Mouse (Mus musculus) stomach, embryonic 15.5 days (tissue): ENCODE measurements around the gene Lancl3. TPM values are rescaled to one million over a fixed set of nuclear protein-coding genes. Genes with fewer than 3 reads are reported as not detected.

Experiments
- polyA plus RNA-seq: library from polyadenylated mRNA; unstranded; fragments of >200 nt; fragmentation: Nextera tagmentation; extraction: Ambion mirVana; gene quantifications from 2 replicates; pipeline ENCODE4 v1.2.1, GENCODE M21; 2015

Lancl3 gene
- polyA plus RNA-seq, 1 experiment from 2014 or later, result 1.7 TPM

Other genes starting within 250 kb of the Lancl3 start
- not detected in 2 replicates for gene Fthl17b, start 236.9 kb upstream of the Lancl3 start, polyA plus RNA-seq
- not detected in 2 replicates for gene Fthl17c, start 223.3 kb upstream of the Lancl3 start, polyA plus RNA-seq
- not detected in 2 replicates for gene Fthl17d, start 213.1 kb upstream of the Lancl3 start, polyA plus RNA-seq
- gene Fthl17e, start 166.4 kb upstream of the Lancl3 start, polyA plus RNA-seq, result not detected in 2 replicates
- gene Fthl17f, start 136.9 kb upstream of the Lancl3 start, polyA plus RNA-seq, result not detected in 2 replicates
- gene 4930402K13Rik, start 95.3 kb upstream of the Lancl3 start, polyA plus RNA-seq, result not detected in 2 replicates
- gene Gm14862, start 57.0 kb downstream of the Lancl3 start, polyA plus RNA-seq, result 0.39 TPM in 1 of 2 replicates, not detected in the other
- gene Xk, start 72.9 kb downstream of the Lancl3 start, polyA plus RNA-seq, result 4.8 and 4.9 TPM in 2 replicates
- 0.32 TPM in 1 of 2 replicates, not detected in the other for gene H2al1m, start 83.9 kb downstream of the Lancl3 start, polyA plus RNA-seq
- gene H2al1k, start 150.7 kb downstream of the Lancl3 start, polyA plus RNA-seq, result not detected in 2 replicates